8 mouse cellular contexts compared by ENCODE assay signal in the genomic region with DNA sequence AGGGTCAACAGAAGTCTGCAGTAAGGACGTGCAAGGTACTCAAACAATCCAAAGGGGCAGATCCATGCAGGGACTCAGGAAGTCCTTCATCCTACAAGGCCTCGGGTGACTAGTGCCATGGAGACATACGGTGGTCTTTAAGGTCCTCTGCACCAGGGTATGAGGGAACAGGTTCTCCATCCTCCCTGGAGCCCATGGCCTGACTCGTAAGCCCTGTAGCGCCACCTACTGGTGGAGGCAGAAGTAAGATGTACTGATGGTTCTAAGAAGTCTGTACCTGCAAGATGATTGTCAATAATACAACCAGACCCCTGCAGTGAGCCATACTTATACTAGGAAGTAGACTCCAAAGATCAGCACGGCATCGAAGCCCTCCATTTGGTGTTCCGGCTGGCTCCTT.
DNase-seq lines count a peak whose midpoint lies in the region; ATAC-seq and TF ChIP-seq lines count a peak whose summit lies in the region.
"Had no signal": no experiment of that assay in that cellular context is flagged by ENCODE, and none has a peak within 500 bp of the region (broad histone marks: within the 10 kb centered on the region; RNA-seq: fewer than 3 reads in every experiment).

No protein-coding gene starts in this region.

- H3K27me3 ChIP-seq in midbrain, embryonic 14.5 days (ENCODE audit: control insufficient read depth, insufficient read depth, low read length) = peaks cover 13% of the 10 kb centered on the region; the same call in 1 of the 2 replicates
- H3K27me3 ChIP-seq in splenic B cell, adult 2 months (ENCODE audit: control insufficient read depth, insufficient read depth, low read length, poor library complexity, severe bottlenecking) = no peaks in the 10 kb centered on the region

- no peak overlapping the region for H3K27ac ChIP-seq in ES-E14 (ENCODE audit: insufficient read depth, low read depth, low read length, poor library complexity, severe bottlenecking)
- H3K27ac ChIP-seq in left cerebral cortex, adult 2 months = no peak overlapping the region
- H3K27ac ChIP-seq in midbrain, embryonic 14.5 days (replicated peaks; ENCODE audit: low read depth, low read length) = no peak overlapping the region
- H3K27ac ChIP-seq: limb, embryonic 12.5 days had no signal

- H3K4me1 ChIP-seq in ES-E14 (ENCODE audit: control insufficient read depth in 2 of 2, insufficient read depth in 2 of 2, low read length in 2 of 2, poor library complexity in 1 of 2) = no peaks in the 10 kb centered on the region
- H3K4me1 ChIP-seq in midbrain, embryonic 14.5 days (ENCODE audit: control insufficient read depth, insufficient read depth, low read length) = peaks cover 16% of the 10 kb centered on the region

- peak; percentile 90 for TF ChIP-seq CTCF in left cerebral cortex, adult 2 months (IDR thresholded peaks at IDR 0.05)

- ATAC-seq in midbrain, embryonic 14.5 days (ENCODE audit: low FRiP score, low TSS enrichment) = no peak

- no peaks in the 10 kb centered on the region for H3K36me3 ChIP-seq in ES-E14 (ENCODE audit: control insufficient read depth, insufficient read depth, low read length, poor library complexity, severe bottlenecking)
- no peaks in the 10 kb centered on the region for H3K36me3 ChIP-seq in midbrain, embryonic 14.5 days (ENCODE audit: control insufficient read depth, insufficient read depth, low read length)
- H3K36me3 ChIP-seq in splenic B cell, adult 2 months (ENCODE audit: control insufficient read depth, insufficient read depth, low read length, poor library complexity, severe bottlenecking) = no peaks in the 10 kb centered on the region
- H3K36me3 ChIP-seq: limb, embryonic 12.5 days had no signal

- DNase-seq in ES-E14 (ENCODE audit: low read depth, low spot score) = peak; percentile 75
- DNase-seq in adrenal gland, adult 8-10 months = peak; percentile 76
- DNase-seq in embryo, embryonic 10 days (ENCODE audit: low spot score) = peak; percentile 96
- peak; percentile 73 to 88 for DNase-seq in heart, postnatal 10 days
- peak; percentile 85 to 88 for DNase-seq in left cerebral cortex, adult 2 months (ENCODE audit: extremely low spot score in 1 of 2, low spot score in 2 of 2)
- DNase-seq in midbrain, embryonic 14.5 days = peak; percentile 89
- DNase-seq in splenic B cell, adult 2 months (ENCODE audit: low read depth, low spot score) = peak; percentile 38

- H3K9ac ChIP-seq in ES-E14 (ENCODE audit: insufficient read depth, low read depth, low read length, poor library complexity, severe bottlenecking) = no peak overlapping the region
- no peak overlapping the region for H3K9ac ChIP-seq in midbrain, embryonic 14.5 days (replicated peaks; ENCODE audit: low read length)
- H3K9ac ChIP-seq: limb, embryonic 12.5 days had no signal

- H3K9me3 ChIP-seq in ES-E14 (ENCODE audit: control insufficient read depth, insufficient read depth, low read depth, low read length) = no peaks in the 10 kb centered on the region
- no peaks in the 10 kb centered on the region for H3K9me3 ChIP-seq in midbrain, embryonic 14.5 days (ENCODE audit: control insufficient read depth, low read length)
- H3K9me3 ChIP-seq: limb, embryonic 12.5 days had no signal

- H3K4me3 ChIP-seq in ES-E14 (ENCODE audit: insufficient read depth in 1 of 2, low read depth in 1 of 2, low read length in 2 of 2, poor library complexity in 1 of 2, severe bottlenecking in 1 of 2) = no peak overlapping the region
- H3K4me3 ChIP-seq in left cerebral cortex, adult 2 months = no peak overlapping the region
- H3K4me3 ChIP-seq in midbrain, embryonic 14.5 days (replicated peaks; ENCODE audit: low read depth, low read length) = no peak overlapping the region
- H3K4me3 ChIP-seq: limb, embryonic 12.5 days had no signal

- 42% methylated on average over 8 of the region's 8 CpGs for WGBS in midbrain, embryonic 14.5 days

- in situ Hi-C loops in ES-E14 (cut with MboI; ENCODE audit: low sequenced_read_pairs in 2 of 2, unreplicated experiment in 2 of 2) = loop anchor here (10.0 to 25.0 kb wide), 2 partner anchors 459 to 467 kb away; no protein-coding TSS in a partner anchor

- H3K4me2 ChIP-seq in midbrain, embryonic 14.5 days (ENCODE audit: low read length) = peak overlapping the region; percentile 86; the same call in 1 of the 2 replicates
- H3K4me2 ChIP-seq: limb, embryonic 12.5 days had no signal

- intact Hi-C loops in heart, postnatal 10 days (cut with DNase I) = loop anchor here (2.0 to 10.0 kb wide), 2 partner anchors 259 to 457 kb away; no protein-coding TSS in a partner anchor
- intact Hi-C loops in left cerebral cortex, adult 2 months (cut with DNase I) = loop anchor here (1.0 kb wide), 2 partner anchors 181 to 458 kb away; no protein-coding TSS in a partner anchor

TF ChIP-seq in ES-E14, 5 proteins besides CTCF, POLR2A, EP300 and RAD21:
- TF ChIP-seq HCFC1 (IDR thresholded peaks at IDR 0.05; ENCODE audit: borderline replicate concordance, insufficient read depth, low read length) (no peak), ZC3H11A (IDR thresholded peaks at IDR 0.05; ENCODE audit: borderline replicate concordance, low read depth, low read length) (peak; percentile 62; the same call in 1 of the 2 replicates)

Comparison
In these comparisons a context has a peak if more than half of its experiments do, and no peak if none do; other contexts are left out.
1. DNase-seq: peak in every context shown above with its lines; median percentile 96 in embryo, embryonic 10 days; 89 in midbrain, embryonic 14.5 days; 86 in left cerebral cortex, adult 2 months; 80 in heart, postnatal 10 days; 76 in adrenal gland, adult 8-10 months; 75 in ES-E14; 38 in splenic B cell, adult 2 months.